Mouse (Mus musculus): ENCODE data around the gene Hook2. TPM values are rescaled to one million over a fixed set of nuclear protein-coding genes. Genes with fewer than 3 reads are reported as not detected.

Hook2 gene
- polyA plus RNA-seq, 1 experiment from 2014 or later: 18.6 TPM

GRCm38 (mm10) chr8:84982499-84983011, 7.8 kb upstream of the Hook2 start:
- no peak for ATAC-seq (ENCODE audit: low FRiP score, low read depth)

GRCm38 (mm10) chr8:84984294-84985048, 5.9 kb upstream of the Hook2 start:
- H3K4me1 ChIP-seq: peaks cover 56% of the 10 kb centered on the region
- no peak for ATAC-seq (ENCODE audit: low FRiP score, low read depth)
- no peak overlapping the region; the same call in 1 of the 2 replicates for H3K27ac ChIP-seq
- H3K4me3 ChIP-seq: peak overlapping the region; percentile 50; the same call in 1 of the 2 replicates
- no peaks in the 10 kb centered on the region for H3K9me3 ChIP-seq
- no peaks in the 10 kb centered on the region for H3K36me3 ChIP-seq
- peak overlapping the region; percentile 66 for H3K9ac ChIP-seq
- H3K4me2 ChIP-seq (replicated peaks): peak overlapping the region; percentile 94
- 9% methylated on average over 16 of the region's 16 CpGs for WGBS
- H3K27me3 ChIP-seq: peaks cover 16% of the 10 kb centered on the region

More at GRCm38 (mm10) chr8:84982499-84983011, 7.8 kb upstream of the Hook2 start:
- Histone ChIP-seq H3K9me3 (no peaks in the 10 kb centered on the region), H3K9ac (no peak overlapping the region), H3K36me3 (no peaks in the 10 kb centered on the region), H3K4me3 (no peak overlapping the region), H3K27ac (no peak overlapping the region), H3K4me2 (replicated peaks) (peak overlapping the region; percentile 10; the same call in 1 of the 2 replicates), H3K27me3 (peaks cover 29% of the 10 kb centered on the region), H3K4me1 (peaks cover 69% of the 10 kb centered on the region)
- 70% methylated on average over 3 of the region's 3 CpGs for WGBS

GRCm38 (mm10) chr8:84985049-84985683, 5.2 kb upstream of the Hook2 start:
- Histone ChIP-seq H3K9me3 (no peaks in the 10 kb centered on the region), H3K36me3 (no peaks in the 10 kb centered on the region), H3K9ac (peak overlapping the region; percentile 66), H3K4me1 (peaks cover 52% of the 10 kb centered on the region), H3K27me3 (peaks cover 16% of the 10 kb centered on the region), H3K4me2 (replicated peaks) (peak overlapping the region; percentile 94), H3K4me3 (peak overlapping the region; percentile 50), H3K27ac (peak overlapping the region; percentile 29; the same call in 1 of the 2 replicates)
- no peak for ATAC-seq (ENCODE audit: low FRiP score, low read depth)
- 2% methylated on average over 23 of the region's 23 CpGs for WGBS

- Histone ChIP-seq H3K4me2 (replicated peaks) (peak overlapping the region; percentile 94), H3K9me3 (no peaks in the 10 kb centered on the region), H3K27ac (no peak overlapping the region; the same call in 1 of the 2 replicates), H3K4me3 (peak overlapping the region; percentile 50), H3K27me3 (peaks cover 16% of the 10 kb centered on the region), H3K9ac (peak overlapping the region; percentile 66), H3K4me1 (peaks cover 47% of the 10 kb centered on the region), H3K36me3 (no peaks in the 10 kb centered on the region)
- under 1% methylated on average over 53 of the region's 53 CpGs for WGBS
- no peak for ATAC-seq (ENCODE audit: low FRiP score, low read depth)
Observed at GRCm38 (mm10) chr8:84985684-84986378, 4.6 kb upstream of the Hook2 start.

- Histone ChIP-seq H3K4me1 (peaks cover 47% of the 10 kb centered on the region), H3K4me2 (replicated peaks) (peak overlapping the region; percentile 94), H3K36me3 (no peaks in the 10 kb centered on the region), H3K27ac (no peak overlapping the region), H3K4me3 (peak overlapping the region; percentile 50), H3K9me3 (no peaks in the 10 kb centered on the region), H3K9ac (no peak overlapping the region), H3K27me3 (peaks cover 16% of the 10 kb centered on the region)
- ATAC-seq (ENCODE audit: low FRiP score, low read depth): no peak
- WGBS: 28% methylated on average over 8 of the region's 8 CpGs
Observed at GRCm38 (mm10) chr8:84986379-84986945, 3.9 kb upstream of the Hook2 start.

GRCm38 (mm10) chr8:84987388-84987787, 3.0 kb upstream of the Hook2 start:
- 89% methylated on average over 5 of the region's 5 CpGs for WGBS
- Histone ChIP-seq H3K27ac (no peak overlapping the region), H3K36me3 (no peaks in the 10 kb centered on the region), H3K4me1 (peaks cover 38% of the 10 kb centered on the region), H3K9me3 (no peaks in the 10 kb centered on the region), H3K9ac (no peak overlapping the region), H3K27me3 (peaks cover 16% of the 10 kb centered on the region), H3K4me2 (replicated peaks) (no peak overlapping the region), H3K4me3 (no peak overlapping the region)
- no peak for ATAC-seq (ENCODE audit: low FRiP score, low read depth)

- H3K27ac ChIP-seq: no peak overlapping the region
- H3K4me2 ChIP-seq (replicated peaks): no peak overlapping the region
- H3K36me3 ChIP-seq: no peaks in the 10 kb centered on the region
- no peak overlapping the region for H3K9ac ChIP-seq
- ATAC-seq (ENCODE audit: low FRiP score, low read depth): no peak
- H3K9me3 ChIP-seq: no peaks in the 10 kb centered on the region
- H3K27me3 ChIP-seq: peaks cover 16% of the 10 kb centered on the region
- H3K4me1 ChIP-seq: peaks cover 38% of the 10 kb centered on the region
- H3K4me3 ChIP-seq: no peak overlapping the region
- WGBS: 66% methylated on average over 2 of the region's 2 CpGs
Observed at GRCm38 (mm10) chr8:84987903-84988302, 2.5 kb upstream of the Hook2 start.

GRCm38 (mm10) chr8:84989311-84989731, 1.1 kb upstream of the Hook2 start:
- Histone ChIP-seq H3K27ac (no peak overlapping the region), H3K9me3 (no peaks in the 10 kb centered on the region), H3K4me3 (no peak overlapping the region; the same call in 1 of the 2 replicates), H3K27me3 (peaks cover 17% of the 10 kb centered on the region), H3K4me1 (peaks cover 35% of the 10 kb centered on the region), H3K9ac (no peak overlapping the region), H3K36me3 (no peaks in the 10 kb centered on the region), H3K4me2 (replicated peaks) (peak overlapping the region; percentile 94)
- WGBS: 6% methylated on average over 15 of the region's 15 CpGs
- ATAC-seq (ENCODE audit: low FRiP score, low read depth): no peak

- Histone ChIP-seq H3K27me3 (peaks cover 22% of the 10 kb centered on the region), H3K9me3 (no peaks in the 10 kb centered on the region), H3K4me1 (peaks cover 30% of the 10 kb centered on the region), H3K4me3 (peak overlapping the region; percentile 59), H3K9ac (peak overlapping the region; percentile 59), H3K36me3 (peaks cover 4% of the 10 kb centered on the region), H3K27ac (peak overlapping the region; percentile 58; the same call in 1 of the 2 replicates), H3K4me2 (replicated peaks) (peak overlapping the region; percentile 94)
- under 1% methylated on average over 15 of the region's 15 CpGs for WGBS
- peak; percentile 37; the same call in 1 of the 2 replicates for ATAC-seq (ENCODE audit: low FRiP score, low read depth)
Observed at GRCm38 (mm10) chr8:84989810-84990209, 593 bp upstream of the Hook2 start.

GRCm38 (mm10) chr8:84990836-84991235, 433 bp downstream of the Hook2 start:
- 2% methylated on average over 15 of the region's 15 CpGs for WGBS
- Histone ChIP-seq H3K36me3 (peaks cover 10% of the 10 kb centered on the region), H3K4me2 (replicated peaks) (peak overlapping the region; percentile 94), H3K4me3 (peak overlapping the region; percentile 59), H3K27me3 (peaks cover 32% of the 10 kb centered on the region), H3K27ac (0 out of 2 replicates have a peak overlapping the region, but pooled peaks have one; percentile 28), H3K9ac (peak overlapping the region; percentile 69), H3K9me3 (no peaks in the 10 kb centered on the region), H3K4me1 (peaks cover 25% of the 10 kb centered on the region)
- ATAC-seq (ENCODE audit: low FRiP score, low read depth): peak; percentile 48

GRCm38 (mm10) chr8:84994375-84994774, 4.0 kb downstream of the Hook2 start:
- Histone ChIP-seq H3K36me3 (peaks cover 10% of the 10 kb centered on the region), H3K4me3 (no peak overlapping the region), H3K9me3 (no peaks in the 10 kb centered on the region), H3K4me1 (peaks cover 26% of the 10 kb centered on the region), H3K27ac (no peak overlapping the region), H3K9ac (no peak overlapping the region), H3K4me2 (replicated peaks) (no peak overlapping the region), H3K27me3 (peaks cover 25% of the 10 kb centered on the region)
- WGBS: 91% methylated on average over 9 of the region's 9 CpGs
- ATAC-seq (ENCODE audit: low FRiP score, low read depth): no peak
